Mouse (Mus musculus) gastrocnemius, postnatal 25 days (tissue): ENCODE measurements around the gene Itgb6. TPM values are rescaled to one million over a fixed set of nuclear protein-coding genes. Genes with fewer than 3 reads are reported as not detected.

Experiments used
- DNase-seq: peaks from one replicate; pipeline ENCODE4 v3.0.0; 2022
- total RNA-seq, 2 experiments: library from RNA; stranded (reverse); gene quantifications; 1 replicate in 1 of 2; 2 replicates in 1 of 2; pipeline ENCODE4 v1.2.3; 2021

The Itgb6 gene
- total RNA-seq, 2 experiments from 2014 or later: 19.1 to 26.1 TPM

- no peak for DNase-seq
These were observed 108.6 kb downstream of the Itgb6 start for GRCm38 (mm10) chr2:60613857-60614228.

GRCm38 (mm10) chr2:60612906-60613856 is 109.3 kb downstream of the Itgb6 start:
- no peak for DNase-seq

- no peak for DNase-seq
These were observed 110.8 kb downstream of the Itgb6 start for GRCm38 (mm10) chr2:60611622-60612021.

GRCm38 (mm10) chr2:60609436-60610199 is 112.8 kb downstream of the Itgb6 start:
- no peak for DNase-seq

- DNase-seq: no peak
These were observed 114.5 kb downstream of the Itgb6 start for GRCm38 (mm10) chr2:60607980-60608379.

- no peak for DNase-seq
These were observed 121.1 kb downstream of the Itgb6 start for GRCm38 (mm10) chr2:60601326-60601725.

- no peak for DNase-seq
These were observed 121.6 kb downstream of the Itgb6 start for GRCm38 (mm10) chr2:60600863-60601262.

- DNase-seq: no peak
These were observed 139.0 kb downstream of the Itgb6 start for GRCm38 (mm10) chr2:60583416-60583815.

GRCm38 (mm10) chr2:60554561-60554960 is 167.9 kb downstream of the Itgb6 start:
- DNase-seq: no peak

GRCm38 (mm10) chr2:60552902-60553682 is 169.4 kb downstream of the Itgb6 start, which contains the start of gene Pla2r1:
TSS of gene Pla2r1 (minus strand) at chr2:60553308.
- peak; percentile 46 for DNase-seq

- no peak for DNase-seq
These were observed 170.1 kb downstream of the Itgb6 start for GRCm38 (mm10) chr2:60552177-60552901.

- no peak for DNase-seq
These were observed 170.8 kb downstream of the Itgb6 start for GRCm38 (mm10) chr2:60551673-60552072.

- DNase-seq: no peak
These were observed 171.9 kb downstream of the Itgb6 start for GRCm38 (mm10) chr2:60550521-60550920.

GRCm38 (mm10) chr2:60549851-60550250 is 172.6 kb downstream of the Itgb6 start:
- DNase-seq: no peak

Other genes with a start within 250 kb of the Itgb6 start
- gene Pla2r1, start 169.3 kb downstream of the Itgb6 start, total RNA-seq: under 1 TPM; 0.69 to 0.88 TPM
- gene Rbms1, start 240.5 kb upstream of the Itgb6 start, total RNA-seq: 10 to 100 TPM; 21.8 to 22.1 TPM